Mouse (Mus musculus) forebrain, embryonic 11.5 days (tissue): Measurements from ENCODE around the gene Cdh26. TPM values are rescaled to one million over a fixed set of nuclear protein-coding genes. Genes with fewer than 3 reads are reported as not detected.
A peak's percentile ranks its signal among the peaks of the same experiment; 100 is the strongest.

Experiments used
- ATAC-seq: fragments of 200-750 bp; cut with Nextera tagmentation; replicated peaks from 2 replicates; pipeline ENCODE4 v1.8.0; 2017; ENCODE audit warnings: moderate TSS enrichment; ENCODE audit not compliant: low FRiP score
- DNase-seq: peaks from one replicate; pipeline ENCODE4 v3.0.0-alpha.2; 2017; ENCODE audit warnings: low spot score
- H3K27ac ChIP-seq: fragments of 300-500 bp; sonication (generic); 2 replicates; pipeline ENCODE4 v1.5.1; 2014; ENCODE audit warnings: low read depth, low read length
- H3K27me3 ChIP-seq: fragments of 300-500 bp; sonication (generic); 2 replicates; pipeline ENCODE4 v1.6.1; 2014; ENCODE audit warnings: mild to moderate bottlenecking, low read length, mixed read lengths; ENCODE audit not compliant: control insufficient read depth, insufficient read depth
- H3K36me3 ChIP-seq: fragments of 300-500 bp; sonication (generic); 2 replicates; pipeline ENCODE4 v1.6.1; 2014; ENCODE audit warnings: mild to moderate bottlenecking, low read length, moderate library complexity, mixed read lengths; ENCODE audit not compliant: control insufficient read depth, insufficient read depth
- H3K4me1 ChIP-seq: fragments of 300-500 bp; sonication (generic); replicated peaks from 2 replicates; pipeline ENCODE4 v1.6.1; 2014; ENCODE audit warnings: low read length, mixed read lengths; ENCODE audit not compliant: control insufficient read depth, insufficient read depth
- H3K4me2 ChIP-seq: fragments of 300-500 bp; sonication (generic); 2 replicates; pipeline ENCODE4 v1.6.1; 2014; ENCODE audit warnings: low read depth, mild to moderate bottlenecking, low read length, moderate library complexity, mixed read lengths; ENCODE audit not compliant: severe bottlenecking
- H3K4me3 ChIP-seq: fragments of 300-500 bp; sonication (generic); 2 replicates; pipeline ENCODE4 v1.5.1; 2014; ENCODE audit warnings: low read depth, low read length
- H3K9ac ChIP-seq: fragments of 300-500 bp; sonication (generic); 2 replicates; pipeline ENCODE4 v1.6.1; 2014; ENCODE audit warnings: low read length
- H3K9me3 ChIP-seq: fragments of 300-500 bp; sonication (generic); 2 replicates; pipeline ENCODE4 v1.6.1; 2016; ENCODE audit warnings: low read length, mixed read lengths; ENCODE audit not compliant: control insufficient read depth
- WGBS: fragments of 180-500 bp; shearing (Covaris S2); extraction: QIAGEN DNeasy Blood & Tissue Kit; methylation state at CpG from one replicate; pipeline ENCODE4 v1.1.7; 2014; 5-methylcytosine and 5-hydroxymethylcytosine counted together
- polyA plus RNA-seq: library from polyadenylated mRNA; unstranded; fragments of >200 nt; fragmentation: Nextera tagmentation; extraction: Ambion mirVana; gene quantifications from 2 replicates; pipeline ENCODE4 v1.2.1, GENCODE M21; 2014

Gene Cdh26
- polyA plus RNA-seq, 1 experiment from 2014 or later, result not detected

DNA sequence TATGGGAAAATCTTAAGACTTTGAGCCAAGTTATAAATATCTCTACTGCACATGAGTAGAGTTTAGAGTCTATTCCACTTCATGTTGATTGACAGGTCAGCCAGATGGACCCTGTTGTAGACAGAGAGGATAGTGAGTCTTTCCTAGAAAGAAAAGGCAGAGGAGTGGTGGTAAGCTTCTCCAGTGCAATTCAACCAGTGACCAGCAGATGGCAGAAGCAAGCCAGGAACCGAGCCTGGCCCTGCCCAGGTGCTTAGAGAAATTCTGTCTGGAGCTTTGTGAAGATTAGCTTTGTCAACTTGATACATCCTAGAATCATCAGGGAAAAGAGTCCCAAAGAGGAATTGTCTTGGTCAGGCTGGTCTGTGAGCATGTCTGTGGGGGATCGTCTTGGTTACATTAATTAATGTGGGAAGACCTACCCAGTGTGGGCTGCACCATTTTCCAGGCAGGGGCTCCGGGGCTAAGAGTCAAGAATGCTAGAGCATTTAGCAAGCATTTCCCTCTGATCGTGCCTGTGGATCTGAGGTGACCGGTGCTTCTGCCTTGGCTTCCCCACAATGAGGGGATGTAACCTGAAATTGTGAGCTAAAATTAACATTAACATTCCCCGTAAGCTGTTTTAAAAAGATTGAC is 77.2 kb downstream of the Cdh26 start:
- Histone ChIP-seq H3K9ac (no peak overlapping the region), H3K4me2 (no peak overlapping the region), H3K9me3 (no peaks in the 10 kb centered on the region), H3K27ac (no peak overlapping the region), H3K27me3 (no peaks in the 10 kb centered on the region), H3K4me1 (no peaks in the 10 kb centered on the region), H3K4me3 (no peak overlapping the region), H3K36me3 (no peaks in the 10 kb centered on the region)
- DNase-seq (peak; percentile 86), ATAC-seq (peak; percentile 76)
- WGBS, result 47% methylated on average over 6 of the region's 6 CpGs

DNA sequence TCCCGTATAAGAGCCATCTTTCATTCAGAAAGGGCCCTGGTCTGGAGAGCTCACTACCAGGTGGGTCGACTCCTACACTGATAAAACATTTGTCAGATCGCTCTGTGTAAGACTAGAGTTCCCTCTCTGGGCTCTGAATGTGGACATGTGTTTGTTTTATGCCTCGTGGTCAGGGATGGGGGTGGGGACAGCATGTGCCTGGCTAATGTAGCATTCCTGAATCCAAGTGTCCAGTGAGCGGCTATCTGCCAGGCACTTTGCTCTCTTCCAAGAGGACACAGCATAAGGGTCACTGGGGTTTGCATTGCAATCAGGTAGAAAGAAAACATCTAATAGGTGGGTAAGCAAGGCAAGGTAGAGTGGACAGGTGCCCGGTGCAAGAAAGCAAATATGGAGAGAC is 77.9 kb downstream of the Cdh26 start:
- no peaks in the 10 kb centered on the region for H3K36me3 ChIP-seq
- no peak overlapping the region for H3K4me3 ChIP-seq
- H3K27ac ChIP-seq, result no peak overlapping the region
- H3K27me3 ChIP-seq, result no peaks in the 10 kb centered on the region
- H3K9me3 ChIP-seq, result no peaks in the 10 kb centered on the region
- ATAC-seq (no peak), DNase-seq (no peak)
- 82% methylated on average over 6 of the region's 6 CpGs for WGBS
- H3K4me1 ChIP-seq, result no peaks in the 10 kb centered on the region
- H3K4me2 ChIP-seq, result no peak overlapping the region
- no peak overlapping the region for H3K9ac ChIP-seq

DNA sequence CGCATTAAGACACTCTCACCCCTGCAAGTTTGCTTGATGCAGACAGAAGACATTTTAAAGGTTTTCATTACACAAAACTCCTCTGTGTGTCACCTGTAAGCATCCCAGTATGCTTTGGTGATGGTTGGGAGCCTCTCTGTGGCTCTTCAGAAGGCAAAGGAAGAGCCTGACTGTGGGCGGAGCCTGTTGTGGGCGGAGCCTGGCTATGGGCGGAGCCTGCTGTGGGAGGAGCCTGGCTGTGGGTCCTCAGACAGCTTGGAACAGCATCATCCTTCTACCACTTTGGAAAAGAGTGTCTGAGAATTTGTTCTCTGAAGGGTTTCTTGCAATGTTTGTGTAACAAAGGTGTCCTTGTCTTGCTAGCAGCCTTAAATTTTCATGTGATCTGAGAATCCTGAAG is 82.7 kb downstream of the Cdh26 start:
- H3K9me3 ChIP-seq, result no peaks in the 10 kb centered on the region
- no peak overlapping the region for H3K4me2 ChIP-seq
- no peaks in the 10 kb centered on the region for H3K4me1 ChIP-seq
- no peak overlapping the region for H3K9ac ChIP-seq
- ATAC-seq, result no peak
- no peaks in the 10 kb centered on the region for H3K27me3 ChIP-seq
- WGBS, result 79% methylated on average over 4 of the region's 4 CpGs
- no peak overlapping the region for H3K4me3 ChIP-seq
- no peak for DNase-seq
- H3K27ac ChIP-seq, result no peak overlapping the region
- no peaks in the 10 kb centered on the region for H3K36me3 ChIP-seq

DNA sequence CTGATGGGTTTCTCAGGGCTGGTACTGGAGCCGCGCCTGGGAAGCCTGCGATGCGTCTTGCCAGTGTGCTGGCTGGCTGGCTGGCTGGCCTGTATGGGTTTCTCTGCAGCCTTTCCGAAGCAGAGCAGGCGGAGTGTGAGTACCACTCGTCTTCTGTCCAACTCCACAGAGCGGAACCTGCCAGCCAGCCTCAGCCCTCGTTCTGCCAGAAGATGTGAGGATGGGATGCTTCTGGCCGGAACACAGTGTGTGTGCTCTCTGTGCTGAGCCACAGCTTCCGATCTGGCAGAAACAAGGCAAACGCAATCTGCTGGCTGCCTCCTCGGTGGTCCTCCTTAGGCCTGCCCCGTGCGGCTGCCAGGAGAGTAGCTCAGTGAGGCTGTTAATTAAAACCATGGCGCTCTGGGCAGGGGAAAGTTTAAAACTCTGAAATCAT is 83.3 kb downstream of the Cdh26 start:
- WGBS, result 67% methylated on average over 16 of the region's 16 CpGs
- no peak overlapping the region for H3K4me3 ChIP-seq
- H3K36me3 ChIP-seq, result no peaks in the 10 kb centered on the region
- DNase-seq (no peak), ATAC-seq (no peak)
- H3K4me2 ChIP-seq, result no peak overlapping the region
- H3K9ac ChIP-seq, result no peak overlapping the region
- H3K4me1 ChIP-seq, result no peaks in the 10 kb centered on the region
- H3K27me3 ChIP-seq, result no peaks in the 10 kb centered on the region
- H3K9me3 ChIP-seq, result no peaks in the 10 kb centered on the region
- no peak overlapping the region for H3K27ac ChIP-seq

DNA sequence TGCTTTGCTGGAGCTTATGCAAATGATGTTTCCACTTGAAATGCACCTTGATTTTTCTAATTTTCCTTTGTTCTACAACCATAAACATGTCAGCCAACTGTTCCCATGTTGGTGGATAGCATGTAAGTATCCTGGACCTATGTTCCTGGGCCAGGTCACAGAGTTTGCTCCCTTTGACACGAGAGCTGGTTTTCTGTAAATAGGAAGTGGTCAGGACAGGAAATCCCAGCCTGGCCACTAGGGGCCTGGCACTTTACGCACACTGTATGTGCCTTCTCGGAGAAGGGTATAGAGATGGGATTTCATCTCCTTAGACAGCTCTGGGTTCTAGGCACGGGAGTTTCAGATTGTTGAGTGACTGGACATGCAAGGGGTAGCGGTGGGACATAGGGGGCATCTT is 86.1 kb downstream of the Cdh26 start:
- no peak for DNase-seq
- Histone ChIP-seq H3K27me3 (no peaks in the 10 kb centered on the region), H3K4me1 (no peaks in the 10 kb centered on the region), H3K36me3 (no peaks in the 10 kb centered on the region), H3K27ac (no peak overlapping the region), H3K9ac (no peak overlapping the region), H3K4me2 (no peak overlapping the region), H3K4me3 (no peak overlapping the region), H3K9me3 (no peaks in the 10 kb centered on the region)
- ATAC-seq, result no peak
- WGBS, result 77% methylated on average over 5 of the region's 5 CpGs

DNA sequence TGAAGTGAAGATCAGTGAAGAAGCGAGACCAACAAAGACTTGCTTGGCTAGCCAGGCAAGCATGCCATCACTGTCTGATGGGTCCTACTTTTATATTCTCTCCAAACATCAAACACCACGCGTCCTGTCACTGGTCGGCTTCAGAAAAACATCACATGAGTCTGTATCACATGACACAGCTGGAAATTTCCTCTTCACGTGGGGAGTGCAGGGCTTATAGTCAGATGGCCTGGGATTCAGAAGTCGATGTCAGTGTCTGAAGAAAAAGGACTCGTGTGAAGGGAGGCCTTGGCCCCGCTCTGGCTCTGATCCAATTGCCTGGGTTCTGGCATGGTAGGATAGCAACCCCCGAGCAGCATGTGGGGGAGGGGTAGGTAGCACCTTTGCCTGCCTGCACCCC is 86.6 kb downstream of the Cdh26 start:
- H3K27me3 ChIP-seq, result no peaks in the 10 kb centered on the region
- H3K9ac ChIP-seq, result no peak overlapping the region
- ATAC-seq (no peak), DNase-seq (no peak)
- 89% methylated on average over 9 of the region's 9 CpGs for WGBS
- no peaks in the 10 kb centered on the region for H3K4me1 ChIP-seq
- no peaks in the 10 kb centered on the region for H3K36me3 ChIP-seq
- no peaks in the 10 kb centered on the region for H3K9me3 ChIP-seq
- no peak overlapping the region for H3K4me2 ChIP-seq
- H3K27ac ChIP-seq, result no peak overlapping the region
- H3K4me3 ChIP-seq, result no peak overlapping the region

DNA sequence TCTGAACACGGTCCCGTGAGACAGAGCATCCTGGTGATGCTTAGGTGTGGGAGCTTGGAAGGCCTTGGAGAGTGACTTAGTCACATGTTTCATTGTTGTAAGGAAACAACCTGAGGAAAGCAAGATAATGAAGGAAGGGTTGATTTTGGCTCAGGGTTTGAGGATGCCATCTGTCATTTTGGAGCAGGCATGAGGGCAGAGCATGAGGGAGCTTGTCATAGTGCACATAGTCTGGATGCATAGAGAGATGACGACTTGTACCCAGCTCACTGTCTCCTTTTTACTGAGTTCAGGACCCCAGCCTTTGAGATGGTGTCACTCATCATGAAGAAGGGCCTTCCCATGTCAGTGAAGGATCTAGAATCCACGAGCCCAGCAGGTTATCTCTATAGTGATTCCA is 89.0 kb downstream of the Cdh26 start:
- H3K27me3 ChIP-seq, result no peaks in the 10 kb centered on the region
- WGBS, result 83% methylated on average over 4 of the region's 4 CpGs
- DNase-seq (no peak), ATAC-seq (no peak)
- no peak overlapping the region for H3K9ac ChIP-seq
- H3K4me3 ChIP-seq, result no peak overlapping the region
- H3K4me1 ChIP-seq, result no peaks in the 10 kb centered on the region
- H3K4me2 ChIP-seq, result no peak overlapping the region
- no peaks in the 10 kb centered on the region for H3K36me3 ChIP-seq
- H3K27ac ChIP-seq, result no peak overlapping the region
- no peaks in the 10 kb centered on the region for H3K9me3 ChIP-seq

DNA sequence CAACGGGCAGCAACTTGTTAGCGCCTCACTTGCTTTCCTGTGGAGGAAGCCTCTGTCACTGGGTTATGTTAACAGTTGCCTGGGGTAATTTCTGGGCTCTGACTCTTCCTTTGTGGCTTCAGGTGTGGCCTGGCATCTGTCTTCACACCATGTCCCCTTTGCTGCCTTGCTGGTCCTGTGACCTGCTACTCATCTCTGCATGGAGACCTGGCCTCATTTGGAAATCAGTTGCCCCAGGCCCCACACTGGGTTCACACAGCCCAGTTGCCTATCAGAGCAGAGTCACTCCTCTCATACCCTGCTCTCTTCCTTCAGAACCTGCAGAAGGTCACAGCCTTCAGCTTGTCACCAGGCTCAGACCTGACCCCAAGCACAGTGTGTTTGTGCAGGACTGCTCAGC is 89.9 kb downstream of the Cdh26 start:
- Histone ChIP-seq H3K36me3 (no peaks in the 10 kb centered on the region), H3K4me3 (no peak overlapping the region), H3K27ac (no peak overlapping the region), H3K9ac (no peak overlapping the region), H3K27me3 (no peaks in the 10 kb centered on the region), H3K4me1 (no peaks in the 10 kb centered on the region), H3K4me2 (no peak overlapping the region), H3K9me3 (no peaks in the 10 kb centered on the region)
- WGBS, result 65% methylated on average over 2 of the region's 2 CpGs
- DNase-seq (no peak), ATAC-seq (no peak)

DNA sequence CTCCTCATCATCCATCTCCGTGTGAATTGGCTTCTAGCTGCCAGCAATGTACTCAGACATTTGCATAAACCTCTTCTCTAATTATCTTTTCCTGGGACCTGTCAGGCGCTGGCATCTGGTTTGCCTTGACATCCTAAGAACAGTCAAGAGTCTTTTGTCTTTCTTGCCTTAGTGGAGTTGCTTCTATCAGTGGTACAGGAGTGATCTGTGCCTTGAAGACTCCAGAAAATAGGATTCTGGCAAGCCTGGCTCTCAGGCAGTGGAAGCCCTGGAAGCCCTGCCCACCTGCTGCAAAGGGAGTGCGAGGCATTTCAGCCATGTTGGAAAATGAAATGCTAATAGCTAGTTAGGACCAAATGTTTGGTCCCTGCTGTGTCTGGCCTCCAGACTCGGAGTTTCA is 92.0 kb downstream of the Cdh26 start:
- H3K27me3 ChIP-seq, result no peaks in the 10 kb centered on the region
- H3K36me3 ChIP-seq, result no peaks in the 10 kb centered on the region
- H3K4me3 ChIP-seq, result no peak overlapping the region
- H3K27ac ChIP-seq, result no peak overlapping the region
- no peaks in the 10 kb centered on the region for H3K4me1 ChIP-seq
- no peak for ATAC-seq
- H3K9me3 ChIP-seq, result no peaks in the 10 kb centered on the region
- no peak for DNase-seq
- 57% methylated on average over 4 of the region's 4 CpGs for WGBS
- H3K9ac ChIP-seq, result no peak overlapping the region
- H3K4me2 ChIP-seq, result no peak overlapping the region
